Mouse (Mus musculus): Measurements from ENCODE around the gene Hbb-bs. TPM values are rescaled to one million over a fixed set of nuclear protein-coding genes. Genes with fewer than 3 reads are reported as not detected.

The Hbb-bs gene
- 4,007 and 5,156 TPM in 2 replicates for polyA plus RNA-seq (2015; fragmentation: Nextera tagmentation; extraction: Ambion mirVana)

- Histone ChIP-seq H3K4me2 (no peak within 1 kb of the TSS), H3K27ac (no peak within 1 kb of the TSS), H3K4me3 (no peak within 1 kb of the TSS), H3K9me3 (no peaks in the 10 kb centered on the region), H3K36me3 (replicated peaks) (no peaks in the 10 kb centered on the region), H3K4me1 (no peaks in the 10 kb centered on the region), H3K27me3 (replicated peaks) (no peaks in the 10 kb centered on the region), H3K9ac (no peak within 1 kb of the TSS)
- ATAC-seq (replicated peaks) = no peak
- 94% methylated on average over 4 of the region's 4 CpGs for WGBS
Observed at GRCm38 (mm10) chr7:103827808-103828207, at the start of gene Hbb-bs. Gene Hbb-bs, minus strand, starts transcription at chr7:103828096.

GRCm38 (mm10) chr7:103877093-103877492 lies 49.2 kb upstream of the Hbb-bs start:
- H3K27me3 ChIP-seq (replicated peaks) = no peaks in the 10 kb centered on the region
- no peak for ATAC-seq (replicated peaks)
- no peaks in the 10 kb centered on the region for H3K4me1 ChIP-seq
- H3K4me2 ChIP-seq = no peak overlapping the region
- no peak overlapping the region for H3K9ac ChIP-seq
- no peaks in the 10 kb centered on the region for H3K36me3 ChIP-seq (replicated peaks)
- H3K9me3 ChIP-seq = no peaks in the 10 kb centered on the region
- H3K4me3 ChIP-seq = no peak overlapping the region
- WGBS = 84% methylated on average over 2 of the region's 2 CpGs
- no peak overlapping the region for H3K27ac ChIP-seq

- no peak overlapping the region for H3K4me2 ChIP-seq
- no peaks in the 10 kb centered on the region for H3K9me3 ChIP-seq
- no peaks in the 10 kb centered on the region for H3K27me3 ChIP-seq (replicated peaks)
- no peak for ATAC-seq (replicated peaks)
- H3K9ac ChIP-seq = no peak overlapping the region
- no peak overlapping the region for H3K27ac ChIP-seq
- no peaks in the 10 kb centered on the region for H3K36me3 ChIP-seq (replicated peaks)
- no peak overlapping the region for H3K4me3 ChIP-seq
- no peaks in the 10 kb centered on the region for H3K4me1 ChIP-seq
- 59% methylated on average over 5 of the region's 5 CpGs for WGBS
Observed at GRCm38 (mm10) chr7:103874451-103874850, 46.6 kb upstream of the Hbb-bs start.

- no peak for ATAC-seq (replicated peaks)
- Histone ChIP-seq H3K27me3 (replicated peaks) (no peaks in the 10 kb centered on the region), H3K36me3 (replicated peaks) (no peaks in the 10 kb centered on the region), H3K9me3 (no peaks in the 10 kb centered on the region), H3K27ac (no peak overlapping the region), H3K4me3 (no peak overlapping the region), H3K9ac (no peak overlapping the region), H3K4me1 (no peaks in the 10 kb centered on the region), H3K4me2 (no peak overlapping the region)
- WGBS = 13% methylated on average over 1 of the region's 1 CpGs
Observed at GRCm38 (mm10) chr7:103873064-103873463, 45.2 kb upstream of the Hbb-bs start.

- Histone ChIP-seq H3K4me2 (no peak overlapping the region), H3K4me1 (no peaks in the 10 kb centered on the region), H3K9ac (no peak overlapping the region), H3K27me3 (replicated peaks) (no peaks in the 10 kb centered on the region), H3K9me3 (no peaks in the 10 kb centered on the region), H3K36me3 (replicated peaks) (no peaks in the 10 kb centered on the region), H3K4me3 (no peak overlapping the region), H3K27ac (no peak overlapping the region)
- no peak for ATAC-seq (replicated peaks)
Observed at GRCm38 (mm10) chr7:103870667-103871066, 42.8 kb upstream of the Hbb-bs start.

- no peak overlapping the region for H3K27ac ChIP-seq
- no peak overlapping the region for H3K4me3 ChIP-seq
- no peaks in the 10 kb centered on the region for H3K4me1 ChIP-seq
- no peak overlapping the region for H3K4me2 ChIP-seq
- no peak overlapping the region for H3K9ac ChIP-seq
- H3K27me3 ChIP-seq (replicated peaks) = no peaks in the 10 kb centered on the region
- no peaks in the 10 kb centered on the region for H3K9me3 ChIP-seq
- no peak for ATAC-seq (replicated peaks)
- H3K36me3 ChIP-seq (replicated peaks) = no peaks in the 10 kb centered on the region
Observed at GRCm38 (mm10) chr7:103865716-103866115, 37.8 kb upstream of the Hbb-bs start.

GRCm38 (mm10) chr7:103861531-103861930 lies 33.6 kb upstream of the Hbb-bs start:
- H3K4me3 ChIP-seq = no peak overlapping the region
- H3K9me3 ChIP-seq = no peaks in the 10 kb centered on the region
- no peak overlapping the region for H3K9ac ChIP-seq
- 89% methylated on average over 3 of the region's 3 CpGs for WGBS
- ATAC-seq (replicated peaks) = no peak
- H3K36me3 ChIP-seq (replicated peaks) = no peaks in the 10 kb centered on the region
- no peak overlapping the region for H3K4me2 ChIP-seq
- no peaks in the 10 kb centered on the region for H3K27me3 ChIP-seq (replicated peaks)
- H3K27ac ChIP-seq = no peak overlapping the region
- H3K4me1 ChIP-seq = no peaks in the 10 kb centered on the region

- Histone ChIP-seq H3K27me3 (replicated peaks) (no peaks in the 10 kb centered on the region), H3K27ac (no peak overlapping the region), H3K36me3 (replicated peaks) (no peaks in the 10 kb centered on the region), H3K9ac (no peak overlapping the region), H3K4me1 (no peaks in the 10 kb centered on the region), H3K9me3 (no peaks in the 10 kb centered on the region), H3K4me2 (no peak overlapping the region), H3K4me3 (no peak overlapping the region)
- 76% methylated on average over 1 of the region's 1 CpGs for WGBS
- ATAC-seq (replicated peaks) = no peak
Observed at GRCm38 (mm10) chr7:103860855-103861254, 33.0 kb upstream of the Hbb-bs start.

GRCm38 (mm10) chr7:103859076-103859475 lies 31.2 kb upstream of the Hbb-bs start:
- no peaks in the 10 kb centered on the region for H3K4me1 ChIP-seq
- 71% methylated on average over 2 of the region's 2 CpGs for WGBS
- H3K27ac ChIP-seq = no peak overlapping the region
- no peak overlapping the region for H3K4me2 ChIP-seq
- H3K9me3 ChIP-seq = no peaks in the 10 kb centered on the region
- no peak for ATAC-seq (replicated peaks)
- no peaks in the 10 kb centered on the region for H3K27me3 ChIP-seq (replicated peaks)
- H3K36me3 ChIP-seq (replicated peaks) = no peaks in the 10 kb centered on the region
- H3K9ac ChIP-seq = no peak overlapping the region
- H3K4me3 ChIP-seq = no peak overlapping the region

GRCm38 (mm10) chr7:103854669-103855068 lies 26.8 kb upstream of the Hbb-bs start:
- no peaks in the 10 kb centered on the region for H3K27me3 ChIP-seq (replicated peaks)

GRCm38 (mm10) chr7:103853090-103853489 lies 25.2 kb upstream of the Hbb-bs start, which contains the start of gene Hbb-y:
Gene Hbb-y, minus strand, starts transcription at chr7:103853216.
- Histone ChIP-seq H3K9me3 (no peaks in the 10 kb centered on the region), H3K4me3 (no peak within 1 kb of the TSS), H3K9ac (no peak within 1 kb of the TSS), H3K36me3 (replicated peaks) (no peaks in the 10 kb centered on the region), H3K4me2 (no peak within 1 kb of the TSS), H3K27me3 (replicated peaks) (no peaks in the 10 kb centered on the region), H3K4me1 (no peaks in the 10 kb centered on the region), H3K27ac (no peak within 1 kb of the TSS)
- ATAC-seq (replicated peaks) = no peak
- 78% methylated on average over 2 of the region's 2 CpGs for WGBS

More at GRCm38 (mm10) chr7:103854669-103855068, 26.8 kb upstream of the Hbb-bs start:
- Histone ChIP-seq H3K4me1 (no peaks in the 10 kb centered on the region), H3K4me3 (no peak overlapping the region), H3K27ac (no peak overlapping the region), H3K9ac (no peak overlapping the region), H3K36me3 (replicated peaks) (no peaks in the 10 kb centered on the region), H3K9me3 (no peaks in the 10 kb centered on the region), H3K4me2 (no peak overlapping the region)
- no peak for ATAC-seq (replicated peaks)
- WGBS = 73% methylated on average over 1 of the region's 1 CpGs

- Histone ChIP-seq H3K9me3 (no peaks in the 10 kb centered on the region), H3K36me3 (replicated peaks) (no peaks in the 10 kb centered on the region), H3K4me1 (no peaks in the 10 kb centered on the region), H3K27ac (no peak overlapping the region), H3K4me2 (no peak overlapping the region), H3K9ac (no peak overlapping the region), H3K4me3 (no peak overlapping the region), H3K27me3 (replicated peaks) (no peaks in the 10 kb centered on the region)
- no peak for ATAC-seq (replicated peaks)
- 76% methylated on average over 2 of the region's 2 CpGs for WGBS
Observed at GRCm38 (mm10) chr7:103844525-103845325, 16.8 kb upstream of the Hbb-bs start.

- Histone ChIP-seq H3K9ac (no peak within 1 kb of the TSS), H3K4me2 (no peak within 1 kb of the TSS), H3K4me1 (no peaks in the 10 kb centered on the region), H3K27ac (no peak within 1 kb of the TSS), H3K27me3 (replicated peaks) (no peaks in the 10 kb centered on the region), H3K9me3 (no peaks in the 10 kb centered on the region), H3K4me3 (no peak within 1 kb of the TSS), H3K36me3 (replicated peaks) (no peaks in the 10 kb centered on the region)
- ATAC-seq (replicated peaks) = no peak
- WGBS = 86% methylated on average over 2 of the region's 2 CpGs
Observed at GRCm38 (mm10) chr7:103843034-103843433, 15.1 kb upstream of the Hbb-bs start, which contains the start of gene Hbb-bh1. Gene Hbb-bh1, minus strand, starts transcription at chr7:103843164.
